Mouse (Mus musculus) left cerebral cortex, postnatal 10 days (tissue): ENCODE data around the gene Cyp2w1. TPM values are rescaled to one million over a fixed set of nuclear protein-coding genes. Genes with fewer than 3 reads are reported as not detected.

Experiments used
- DNase-seq, 2 experiments: peaks; one replicate each; pipeline ENCODE4 v3.0.0; 2021 to 2022; ENCODE audit warnings: low spot score in 2 of 2, mixed read lengths in 1 of 2; ENCODE audit errors: extremely low spot score in 1 of 2
- intact Hi-C: fragments of 180-260 bp; cut with DNase I; formaldehyde crosslinking; loops from one replicate; pipeline ENCODE4 v1.15.1; 2025
- total RNA-seq, 2 experiments: library from RNA; stranded (reverse); gene quantifications; 2 replicates each; pipeline ENCODE4 v1.2.3; 2021

Cyp2w1 gene
- total RNA-seq = not detected

GRCm38 (mm10) chr5:139352317-139352716, at the start of gene Cyp2w1:
Cyp2w1 (plus strand) TSS chr5:139352617.
- no peak for DNase-seq
- intact Hi-C loops = no loop called here

DNA sequence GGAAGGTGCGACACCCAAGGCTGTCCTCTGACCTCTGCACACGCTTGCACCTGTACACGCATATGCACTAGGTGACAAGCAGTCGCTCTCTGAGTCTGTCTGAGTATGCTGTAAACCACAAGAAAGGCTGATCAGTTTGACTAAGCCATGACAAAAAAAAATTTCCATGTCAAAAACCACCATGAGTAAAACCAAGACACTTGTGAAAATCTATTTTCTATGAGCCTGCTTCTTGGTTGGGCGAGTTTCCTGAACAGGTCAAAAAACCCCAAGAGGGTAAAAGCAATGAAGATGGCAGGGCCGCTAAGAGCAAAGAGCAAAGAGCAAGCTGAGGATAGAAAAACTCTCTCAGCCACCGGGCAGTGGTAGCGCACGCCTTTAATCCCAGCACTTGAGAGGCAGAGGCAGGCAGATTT, 48.8 kb upstream of the Cyp2w1 start:
- intact Hi-C loops = no loop called here
- DNase-seq = no peak

- DNase-seq = no peak
- intact Hi-C loops = no loop called here
These were observed 42.5 kb upstream of the Cyp2w1 start for GRCm38 (mm10) chr5:139309946-139310345.

DNA sequence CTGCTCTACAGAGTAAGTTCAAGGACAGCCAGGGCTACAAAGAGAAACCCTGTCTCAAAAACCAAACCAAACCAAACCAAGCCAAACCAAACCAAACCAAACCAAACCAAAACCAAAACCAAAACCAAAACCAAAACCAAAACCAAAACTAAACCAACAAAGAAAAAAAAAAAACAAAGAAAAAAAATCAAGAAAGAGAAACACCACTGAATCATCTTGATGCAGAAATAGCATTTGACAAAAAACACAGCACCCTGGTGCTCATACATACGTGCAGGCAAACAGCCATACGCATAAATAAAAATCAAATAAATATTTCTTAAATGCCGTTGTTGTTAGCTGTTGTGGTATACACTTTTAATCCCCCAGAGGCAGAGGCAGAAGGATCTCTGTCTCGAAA, 41.9 kb upstream of the Cyp2w1 start:
- intact Hi-C loops = no loop called here
- no peak for DNase-seq

DNA sequence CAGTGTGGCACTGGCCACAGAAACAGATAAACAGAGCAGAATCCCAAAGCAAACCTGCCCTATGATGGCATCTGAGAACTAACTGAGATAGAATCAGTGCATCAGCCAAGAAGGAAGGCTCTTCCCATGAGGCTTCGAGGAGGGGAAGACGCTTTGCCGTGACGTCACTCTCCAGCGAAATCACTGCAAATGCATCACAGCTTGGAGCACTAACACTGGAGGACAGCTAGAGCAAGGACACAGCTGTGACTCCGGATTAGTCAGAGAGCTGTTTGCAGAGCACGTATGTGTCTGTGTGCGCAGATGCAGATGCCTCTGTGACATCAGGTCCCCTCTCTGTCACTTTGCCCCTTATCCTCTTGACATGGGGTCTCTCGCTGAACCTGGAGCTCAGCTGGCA, 40.6 kb upstream of the Cyp2w1 start:
- DNase-seq = no peak

DNA sequence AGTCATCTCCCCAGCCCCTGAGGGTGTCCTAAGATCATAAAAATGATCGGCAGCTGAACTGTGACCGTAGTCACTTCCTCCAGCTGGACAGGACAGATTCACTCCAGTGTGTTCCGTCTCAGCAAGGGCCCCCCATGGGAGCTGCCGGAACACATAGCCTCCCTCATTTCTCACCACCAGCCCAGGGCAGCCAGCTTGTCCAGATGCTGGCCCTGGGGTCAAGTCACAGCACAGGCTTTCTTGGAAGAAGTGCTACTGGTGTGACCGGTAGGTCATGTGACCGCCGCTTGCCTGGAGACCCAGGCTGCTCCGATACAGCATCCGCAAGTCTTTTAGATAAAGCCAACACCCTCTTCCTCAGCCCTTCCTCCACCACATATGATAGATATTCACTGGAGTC, 38.9 kb upstream of the Cyp2w1 start:
- peak in 1 of 2 experiments; percentile 63 for DNase-seq
- intact Hi-C loops = no loop called here

More for the DNA sequence above, 40.6 kb upstream of the Cyp2w1 start:
- intact Hi-C loops = no loop called here

GRCm38 (mm10) chr5:139314941-139315642, 37.3 kb upstream of the Cyp2w1 start:
- DNase-seq = no peak
- intact Hi-C loops = no loop called here

DNA sequence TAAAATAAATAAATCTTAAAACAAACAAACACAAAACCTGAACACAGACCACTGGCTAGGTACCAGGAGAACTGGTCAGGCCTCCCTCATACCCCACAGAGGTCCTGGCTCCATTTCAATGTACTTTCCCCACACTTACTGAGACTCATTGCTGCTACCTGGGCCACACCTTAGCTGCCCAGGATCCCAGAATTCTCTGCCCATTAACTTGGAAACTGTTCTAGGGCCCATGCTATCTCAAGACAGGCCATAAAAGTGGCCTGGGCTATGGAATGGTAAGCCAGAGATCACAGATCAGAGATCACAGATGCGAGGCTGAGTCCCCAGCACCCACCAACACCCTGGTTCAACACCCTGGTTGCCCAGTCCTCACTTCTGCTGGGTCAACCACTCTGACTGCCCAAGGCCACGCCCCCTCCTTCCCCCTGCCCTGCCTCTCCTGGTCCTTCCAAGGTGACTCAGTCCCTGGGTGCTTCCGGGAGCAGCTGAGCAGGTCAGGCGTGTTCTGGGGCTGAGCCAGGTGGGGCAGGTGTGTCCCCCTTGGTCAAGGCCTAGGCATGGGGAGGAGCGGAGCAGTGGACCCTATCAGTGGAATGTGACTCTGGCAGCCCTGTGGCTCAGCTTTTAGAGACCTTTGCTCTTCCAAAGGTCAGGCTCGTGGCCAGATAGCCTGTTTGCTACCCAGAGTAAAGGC, 35.3 kb upstream of the Cyp2w1 start:
- intact Hi-C loops = no loop called here
- no peak for DNase-seq

DNA sequence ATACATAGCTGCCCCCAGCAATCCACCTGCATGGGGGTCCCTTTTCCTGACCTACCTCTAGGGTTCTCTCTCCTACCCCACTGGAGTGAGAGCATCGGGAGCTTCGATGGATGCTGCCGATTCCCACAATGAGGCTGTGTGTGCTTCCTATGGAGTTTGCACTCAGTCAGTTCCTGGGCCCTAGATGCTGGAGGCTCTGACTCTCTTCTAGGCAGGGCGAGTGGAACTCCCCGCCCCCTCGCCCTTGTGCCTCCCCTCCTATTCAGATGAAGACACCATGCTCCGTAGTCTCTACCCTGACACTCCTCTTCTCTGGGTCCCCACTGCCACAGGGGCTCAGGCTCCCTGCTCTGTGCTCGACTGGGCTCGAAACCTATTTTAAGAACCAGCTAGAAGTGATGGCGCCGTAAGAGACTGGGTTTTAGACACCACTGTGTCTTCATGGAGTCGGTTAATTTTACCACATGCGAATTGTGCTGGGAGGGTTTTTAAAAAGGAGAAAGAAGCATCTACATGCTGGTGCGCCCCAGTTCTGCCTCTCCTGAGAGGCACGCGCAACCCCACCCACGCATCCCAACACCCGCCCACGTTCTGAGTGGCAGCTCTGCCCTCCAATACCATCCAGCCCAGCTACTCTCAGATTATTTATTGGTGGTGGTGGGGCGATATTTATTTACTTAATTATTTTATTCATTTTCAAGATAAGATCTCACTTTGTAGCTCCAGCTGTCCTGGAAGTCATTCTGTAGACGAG, 34.5 kb upstream of the Cyp2w1 start:
- no peak for DNase-seq

DNA sequence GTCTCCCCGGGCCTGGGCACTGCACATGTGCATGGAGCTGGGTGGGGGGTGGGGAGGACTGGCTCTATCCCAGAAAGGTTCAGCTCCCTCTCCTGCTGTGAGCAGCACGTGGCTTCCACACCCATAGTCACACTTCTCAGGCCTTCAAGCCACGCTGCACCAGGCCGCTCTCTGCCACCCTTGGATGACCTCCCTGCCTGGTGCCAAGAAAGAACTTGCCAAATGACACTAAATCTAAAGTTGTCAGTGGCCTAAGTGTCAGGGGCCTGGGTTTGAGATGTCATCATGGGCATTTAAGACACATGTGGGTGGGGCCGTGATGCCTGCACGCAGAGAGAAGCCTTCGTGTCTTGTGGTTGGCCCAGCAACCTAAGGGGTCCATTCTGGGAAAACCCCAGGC, 32.0 kb upstream of the Cyp2w1 start:
- DNase-seq = no peak
- intact Hi-C loops = no loop called here

More for the DNA sequence above, 34.5 kb upstream of the Cyp2w1 start:
- intact Hi-C loops = no loop called here

GRCm38 (mm10) chr5:139321331-139321730, 31.1 kb upstream of the Cyp2w1 start:
- DNase-seq = no peak
- intact Hi-C loops = no loop called here

GRCm38 (mm10) chr5:139323260-139323924, 29.0 kb upstream of the Cyp2w1 start:
- intact Hi-C loops = no loop called here
- DNase-seq = peak; percentile 25 to 63

DNA sequence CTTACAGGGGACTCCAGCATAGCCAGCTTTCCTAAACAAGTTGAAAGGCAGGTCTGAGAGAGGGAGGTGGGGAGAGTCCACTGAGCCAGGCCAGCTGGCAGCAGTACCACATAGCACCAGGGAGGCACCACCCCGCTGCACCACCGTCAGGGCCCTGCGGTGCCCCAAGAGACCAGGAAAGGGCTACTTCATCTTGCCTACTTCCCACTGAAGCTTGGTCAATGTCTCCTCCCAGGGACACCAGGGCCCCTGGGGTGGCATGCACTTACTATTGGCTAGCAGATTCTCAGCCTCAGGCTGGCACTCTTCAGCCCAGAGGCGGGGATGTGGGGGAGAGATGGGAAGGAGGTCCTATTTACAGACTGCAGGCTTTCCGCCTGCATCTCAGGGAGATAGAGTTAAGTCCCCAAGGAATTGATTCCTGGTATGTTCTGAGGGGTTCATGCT, 28.3 kb upstream of the Cyp2w1 start:
- intact Hi-C loops = loop anchor here (2.0 kb wide), 1 partner anchor 41 kb away; no protein-coding TSS in a partner anchor
- no peak for DNase-seq

DNA sequence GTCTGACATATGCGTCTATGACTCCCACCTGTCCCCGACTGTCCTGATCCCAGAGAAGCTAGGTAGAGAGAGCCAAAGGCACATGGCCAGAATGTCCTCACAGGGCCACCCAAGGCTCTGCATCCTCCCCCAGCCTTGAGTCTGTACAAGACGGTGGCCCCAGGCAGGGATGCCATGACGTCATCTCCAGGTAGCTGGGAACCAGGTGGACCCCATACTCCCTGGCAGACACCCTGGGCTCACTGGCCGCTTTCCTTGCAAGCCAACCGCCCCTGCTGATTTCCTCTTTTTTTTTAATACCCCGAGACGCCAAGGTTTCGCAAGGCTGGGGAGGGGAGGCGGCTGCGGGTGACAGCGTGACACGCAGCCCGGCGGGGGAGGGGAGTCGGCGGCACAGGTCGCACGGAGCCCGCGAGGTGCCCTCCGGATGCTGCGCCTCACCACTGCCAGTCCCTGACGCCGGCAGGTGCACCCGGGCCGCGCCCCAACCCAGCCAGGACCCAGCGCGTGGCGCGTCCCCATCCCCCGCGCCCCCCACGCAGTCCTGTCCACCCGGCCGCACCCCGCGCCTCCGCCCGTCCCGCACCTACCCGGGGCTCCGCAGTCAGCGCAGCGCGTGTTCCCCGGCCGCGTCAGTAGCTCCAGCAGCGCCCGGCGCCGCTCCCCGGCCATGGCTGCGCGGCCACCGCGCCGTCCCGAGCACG, 27.6 kb upstream of the Cyp2w1 start:
- DNase-seq = peak; percentile 38 to 77
- intact Hi-C loops = loop anchor here (2.0 kb wide), 1 partner anchor 42 kb away; no protein-coding TSS in a partner anchor

GRCm38 (mm10) chr5:139325395-139325966, 26.9 kb upstream of the Cyp2w1 start, which contains the start of gene Adap1:
Adap1 (minus strand) TSS chr5:139325622.
- intact Hi-C loops = loop anchor here (2.0 kb wide), 1 partner anchor 43 kb away; no protein-coding TSS in a partner anchor

GRCm38 (mm10) chr5:139326111-139326696, 26.2 kb upstream of the Cyp2w1 start:
- no peak for DNase-seq
- intact Hi-C loops = no loop called here

More at GRCm38 (mm10) chr5:139325395-139325966, 26.9 kb upstream of the Cyp2w1 start, which contains the start of gene Adap1:
- DNase-seq = peak; percentile 36 to 83

DNA sequence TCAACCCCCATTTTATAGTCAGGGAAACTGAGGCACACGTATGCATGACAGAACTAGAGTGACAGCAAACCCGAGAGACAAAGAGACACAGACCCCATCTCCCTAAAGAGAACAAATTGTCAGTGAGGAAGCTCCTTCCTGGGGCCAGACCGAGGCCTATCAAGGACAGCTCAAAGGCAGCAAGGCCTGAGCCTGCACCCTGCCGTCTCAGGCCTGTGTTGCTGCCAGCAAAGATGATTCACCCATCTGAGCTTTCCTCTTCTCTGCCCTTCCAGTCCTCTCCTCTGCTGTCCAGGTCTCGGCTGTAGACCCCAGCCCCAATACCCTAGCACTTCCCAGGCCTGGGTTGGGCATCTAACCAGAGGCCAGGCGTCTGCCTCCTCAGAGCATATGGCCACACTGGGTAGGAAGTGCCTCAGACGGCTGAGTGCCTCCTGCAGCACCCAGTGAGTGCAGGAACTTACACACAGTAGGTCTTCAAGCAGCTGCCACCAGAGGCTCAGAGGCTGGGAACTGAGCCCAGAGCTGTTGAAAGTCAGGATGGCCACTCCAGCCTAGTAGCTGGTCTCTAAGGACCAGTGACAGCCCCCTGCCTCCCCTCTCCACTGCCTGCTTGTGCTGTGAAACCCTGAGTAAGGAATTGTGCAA, 25.3 kb upstream of the Cyp2w1 start:
- intact Hi-C loops = no loop called here
- no peak for DNase-seq
